Mouse (Mus musculus) CH12.LX (cell line): Measurements from ENCODE around the gene Nup188. TPM values are rescaled to one million over a fixed set of nuclear protein-coding genes. Genes with fewer than 3 reads are reported as not detected.

Experiments used
- DNase-seq: peaks from one replicate; pipeline ENCODE4 v3.0.0-alpha.2; 2013; ENCODE audit errors: extremely low read depth
- H3K27ac ChIP-seq: 2 replicates; pipeline ENCODE4 v1.5.1; 2012; ENCODE audit warnings: low read depth, mild to moderate bottlenecking, control low read depth, moderate library complexity; ENCODE audit not compliant: insufficient read depth
- H3K27me3 ChIP-seq: replicated peaks from 2 replicates; pipeline ENCODE3; 2012; ENCODE audit warnings: inconsistent platforms
- H3K36me3 ChIP-seq, 2 experiments: replicated peaks in 1 of 2; 2 replicates each; pipeline versions ENCODE3 to v1.6.1; 2012; ENCODE audit warnings: inconsistent platforms in 1 of 2, low read length in 1 of 2, mild to moderate bottlenecking in 1 of 2, mixed read lengths in 1 of 2, moderate library complexity in 1 of 2; ENCODE audit not compliant: control insufficient read depth in 1 of 2, insufficient read depth in 1 of 2
- H3K4me1 ChIP-seq, 2 experiments: 2 replicates each; pipeline ENCODE4 v1.6.1; 2012; ENCODE audit warnings: inconsistent platforms in 1 of 2, moderate library complexity in 1 of 2; ENCODE audit not compliant: insufficient read depth in 2 of 2, control insufficient read depth in 1 of 2
- H3K4me2 ChIP-seq: 2 replicates; pipeline ENCODE4 v1.6.1; 2012; ENCODE audit warnings: low read depth, mild to moderate bottlenecking, control low read depth; ENCODE audit not compliant: poor library complexity, insufficient read depth, severe bottlenecking
- H3K4me3 ChIP-seq, 3 experiments: fragments of 150-350 bp in 1 of 3; sonication (generic) in 1 of 3; replicated peaks in 1 of 3; 2 replicates each; pipeline versions ENCODE3 to v1.5.1; 2011 to 2012; ENCODE audit warnings: low read depth in 2 of 3, low read length in 2 of 3, mild to moderate bottlenecking in 2 of 3, moderate library complexity in 2 of 3, control low read depth in 1 of 3, improper control_type of control experiment in 1 of 3, inconsistent platforms in 1 of 3, mixed read lengths in 1 of 3; ENCODE audit not compliant: poor library complexity in 1 of 3
- H3K79me2 ChIP-seq: replicated peaks from 2 replicates; pipeline ENCODE4 v1.6.1; 2012; ENCODE audit warnings: mild to moderate bottlenecking, moderate library complexity; ENCODE audit not compliant: control insufficient read depth, poor library complexity, insufficient read depth, severe bottlenecking; ENCODE audit errors: extremely low read depth
- H3K9ac ChIP-seq: 2 replicates; pipeline ENCODE4 v1.6.1; 2012; ENCODE audit warnings: low read depth, mild to moderate bottlenecking, control low read depth, moderate library complexity; ENCODE audit not compliant: insufficient read depth
- H3K9me3 ChIP-seq: replicated peaks from 2 replicates; pipeline ENCODE3; 2012; ENCODE audit warnings: low read length, inconsistent platforms, mixed read lengths
- BHLHE40 ChIP-seq: IDR thresholded peaks from 2 replicates; pipeline ENCODE4 v1.6.1; 2011; ENCODE audit warnings: mild to moderate bottlenecking, low read depth, low read length, improper control_type of control experiment
- CHD2 ChIP-seq: IDR thresholded peaks from 2 replicates; pipeline ENCODE4 v1.6.1; 2011; ENCODE audit warnings: low read length, improper control_type of control experiment
- CTCF ChIP-seq, 2 experiments: IDR thresholded peaks in 1 of 2; conservative IDR thresholded peaks in 1 of 2; 2 replicates each; pipeline ENCODE4 v1.5.1; 2011 to 2012; ENCODE audit warnings: low read depth in 2 of 2, low read length in 2 of 2, improper control_type of control experiment in 1 of 2, inconsistent platforms in 1 of 2, mild to moderate bottlenecking in 1 of 2, moderate library complexity in 1 of 2
- E2F4 ChIP-seq: IDR thresholded peaks from 2 replicates; pipeline ENCODE4 v1.6.1; 2011; ENCODE audit warnings: low read depth, low read length, improper control_type of control experiment; ENCODE audit not compliant: insufficient replicate concordance
- ELF1 ChIP-seq: IDR thresholded peaks from 2 replicates; pipeline ENCODE4 v1.6.1; 2014; ENCODE audit warnings: low read depth, mild to moderate bottlenecking, inconsistent platforms, low read length, improper control_type of control experiment
- ETS1 ChIP-seq: conservative IDR thresholded peaks from 2 replicates; pipeline ENCODE4 v1.6.1; 2012; ENCODE audit warnings: low read depth, mild to moderate bottlenecking, inconsistent platforms, low read length, improper control_type of control experiment, moderate library complexity
- GABPA ChIP-seq: IDR thresholded peaks from 2 replicates; pipeline ENCODE4 v1.6.1; 2012; ENCODE audit warnings: low read depth, low read length, improper control_type of control experiment, inconsistent platforms; ENCODE audit not compliant: insufficient replicate concordance
- HCFC1 ChIP-seq: IDR thresholded peaks from 2 replicates; pipeline ENCODE4 v1.6.1; 2012; ENCODE audit warnings: low read depth, mild to moderate bottlenecking, inconsistent platforms, low read length, improper control_type of control experiment
- IRF4 ChIP-seq: IDR thresholded peaks from 2 replicates; pipeline ENCODE4 v1.6.1; 2014; ENCODE audit warnings: low read depth, mild to moderate bottlenecking, inconsistent platforms, low read length, improper control_type of control experiment
- MAZ ChIP-seq: IDR thresholded peaks from 2 replicates; pipeline ENCODE4 v1.6.1; 2012; ENCODE audit warnings: low read depth, mild to moderate bottlenecking, inconsistent platforms, low read length, improper control_type of control experiment, moderate library complexity
- NRF1 ChIP-seq: IDR thresholded peaks from 2 replicates; pipeline ENCODE4 v1.6.1; 2014; ENCODE audit warnings: low read depth, mild to moderate bottlenecking, inconsistent platforms, low read length, improper control_type of control experiment, moderate library complexity
- PAX5 ChIP-seq: IDR thresholded peaks from 2 replicates; pipeline ENCODE4 v1.6.1; 2012; ENCODE audit warnings: low read length, inconsistent platforms, mixed read lengths
- POLR2A ChIP-seq: IDR thresholded peaks from 2 replicates; pipeline ENCODE4 v1.6.1; 2011; ENCODE audit warnings: low read depth, mild to moderate bottlenecking, improper control_type of control experiment, low read length
- SIN3A ChIP-seq: IDR thresholded peaks from 2 replicates; pipeline ENCODE4 v1.6.1; 2012; ENCODE audit warnings: low read length, improper control_type of control experiment, inconsistent platforms
- TCF12 ChIP-seq: IDR thresholded peaks from 2 replicates; pipeline ENCODE4 v1.6.1; 2014; ENCODE audit warnings: low read depth, mild to moderate bottlenecking, inconsistent platforms, low read length, improper control_type of control experiment
- ZC3H11A ChIP-seq: IDR thresholded peaks from 2 replicates; pipeline ENCODE4 v1.6.1; 2012; ENCODE audit warnings: low read depth, mild to moderate bottlenecking, inconsistent platforms, low read length, improper control_type of control experiment
- ZNF384 ChIP-seq: IDR thresholded peaks from 2 replicates; pipeline ENCODE4 v1.6.1; 2012; ENCODE audit warnings: low read depth, low read length, improper control_type of control experiment, inconsistent platforms
- dilution Hi-C: fragments of 300-500 bp; cut with MboI; formaldehyde crosslinking; loops from 2 replicates; pipeline ENCODE4 v1.14.3; 2020; ENCODE audit warnings: low sequenced_read_pairs; ENCODE audit not compliant: extremely low pct_unique_long_range_greater_than_20kb, extremely low pct_ligation_motif_present
- in situ Hi-C: fragments of 300-500 bp; cut with MboI; formaldehyde crosslinking; loops from 3 replicates; pipeline ENCODE4 v1.14.3; 2019; ENCODE audit warnings: low sequenced_read_pairs, low pct_ligation_motif_present, low pct_unique_long_range_greater_than_20kb, mixed read lengths
- polyA plus RNA-seq: library from polyadenylated mRNA; unstranded; fragments of >175 nt; gene quantifications from 2 replicates; pipeline ENCODE4 v1.2.1, GENCODE M21; 2012; ENCODE audit warnings: low read depth; ENCODE audit not compliant: insufficient read length
- total RNA-seq, 2 experiments: library from RNA; depleted of rRNA; stranded (reverse); fragments of 300-350 nt in 1 of 2; fragments of >200 nt in 1 of 2; gene quantifications; 2 replicates each; pipeline ENCODE4 v1.2.3; 2012 to 2014

Gene Nup188
- total and polyA plus RNA-seq, 3 experiments = 19.7 to 58.8 (median 47.6) TPM

GRCm38 (mm10) chr2:30375893-30376292 lies 89.7 kb downstream of the Nup188 start:
- Histone ChIP-seq H3K79me2 (no peaks in the 10 kb centered on the region), H3K36me3 (peaks cover 44 to 86% of the 10 kb centered on the region in 2 experiments), H3K9me3 (no peaks in the 10 kb centered on the region), H3K4me1 (no peaks in the 10 kb centered on the region), H3K9ac (no peak overlapping the region), H3K4me3 (no peak overlapping the region), H3K27ac (no peak overlapping the region), H3K27me3 (no peaks in the 10 kb centered on the region), H3K4me2 (no peak overlapping the region)
- dilution Hi-C loops = no loop called here
- TF ChIP-seq HCFC1 (no peak), PAX5 (no peak), ZNF384 (no peak), ZC3H11A (no peak), SIN3A (no peak), ETS1 (no peak), GABPA (no peak), BHLHE40 (no peak), NRF1 (no peak)
- in situ Hi-C loops = no loop called here
- DNase-seq = no peak

- Histone ChIP-seq H3K27me3 (no peaks in the 10 kb centered on the region), H3K9me3 (no peaks in the 10 kb centered on the region), H3K36me3 (peaks cover 52 to 90% of the 10 kb centered on the region in 2 experiments), H3K4me2 (no peak overlapping the region), H3K27ac (no peak overlapping the region), H3K9ac (no peak overlapping the region), H3K79me2 (no peaks in the 10 kb centered on the region), H3K4me3 (no peak overlapping the region), H3K4me1 (no peaks in the 10 kb centered on the region)
- dilution Hi-C loops = no loop called here
- TF ChIP-seq CHD2 (no peak), ELF1 (no peak)
- in situ Hi-C loops = no loop called here
- no peak for DNase-seq
Measured at GRCm38 (mm10) chr2:30377721-30378120, 91.5 kb downstream of the Nup188 start.

- H3K4me1 ChIP-seq = no peaks in the 10 kb centered on the region
- H3K79me2 ChIP-seq = no peaks in the 10 kb centered on the region
- no peak for DNase-seq
- H3K4me2 ChIP-seq = no peak overlapping the region
- dilution Hi-C loops = no loop called here
- no peak overlapping the region for H3K27ac ChIP-seq
- H3K4me3 ChIP-seq = no peak overlapping the region
- H3K27me3 ChIP-seq = no peaks in the 10 kb centered on the region
- H3K9ac ChIP-seq = no peak overlapping the region
- TF ChIP-seq CTCF (conservative IDR thresholded peaks at IDR 0.05 in 1 of 2, IDR thresholded peaks at IDR 0.05 in 1 of 2; ENCODE audit: low read depth in 2 of 2, low read length in 2 of 2) (no peak), HCFC1 (no peak), POLR2A (no peak), SIN3A (no peak), CHD2 (no peak), TCF12 (no peak), ZNF384 (no peak), E2F4 (no peak), MAZ (no peak), IRF4 (no peak)
- H3K9me3 ChIP-seq = no peaks in the 10 kb centered on the region
- in situ Hi-C loops = no loop called here
- H3K36me3 ChIP-seq = peaks cover 55 to 92% of the 10 kb centered on the region in 2 experiments
Measured at GRCm38 (mm10) chr2:30379307-30379706, 93.1 kb downstream of the Nup188 start.
